Mouse (Mus musculus): Measurements from ENCODE around the gene Krtap19-1.
A peak's percentile ranks its signal among the peaks of the same experiment; 100 is the strongest.

The Krtap19-1 gene

GRCm38 (mm10) chr16:88869311-88869710 lies at the start of gene Krtap19-1:
Gene Krtap19-1 (minus strand): TSS chr16:88869411.
- DNase-seq (ENCODE audit: low spot score in 2 of 2), result no peak

- no peak for DNase-seq (ENCODE audit: low spot score in 2 of 2)
Observed at GRCm38 (mm10) chr16:88896357-88896756, 27.1 kb upstream of the Krtap19-1 start, which contains the start of gene Krtap19-5. Gene Krtap19-5 (minus strand): TSS chr16:88896457.

GRCm38 (mm10) chr16:88886870-88887269 lies 17.7 kb upstream of the Krtap19-1 start:
- no peak for DNase-seq (ENCODE audit: low spot score in 2 of 2)

- DNase-seq (ENCODE audit: low spot score in 2 of 2), result no peak
Observed at GRCm38 (mm10) chr16:88884989-88885388, 15.8 kb upstream of the Krtap19-1 start, which contains the start of gene Krtap19-4. Gene Krtap19-4 (minus strand): TSS chr16:88885089.

- DNase-seq (ENCODE audit: low spot score in 2 of 2), result no peak
Observed at GRCm38 (mm10) chr16:88877938-88878337, 8.7 kb upstream of the Krtap19-1 start, which contains the start of gene Krtap19-3. Gene Krtap19-3 (minus strand): TSS chr16:88878038.

- DNase-seq (ENCODE audit: low spot score in 2 of 2), result no peak
Observed at GRCm38 (mm10) chr16:88874169-88874568, 5.0 kb upstream of the Krtap19-1 start, which contains the start of gene Krtap19-2. Gene Krtap19-2 (minus strand): TSS chr16:88874269.

- DNase-seq (ENCODE audit: low spot score in 2 of 2), result no peak
Observed at GRCm38 (mm10) chr16:88864887-88865407, 4.3 kb downstream of the Krtap19-1 start.

- peak in 1 of 2 experiments; percentile 38 for DNase-seq (ENCODE audit: low spot score in 2 of 2)
Observed at GRCm38 (mm10) chr16:88851450-88851849, 17.8 kb downstream of the Krtap19-1 start.

GRCm38 (mm10) chr16:88848558-88848957 lies 20.7 kb downstream of the Krtap19-1 start:
- DNase-seq (ENCODE audit: low spot score in 2 of 2), result no peak

- no peak for DNase-seq (ENCODE audit: low spot score in 2 of 2)
Observed at GRCm38 (mm10) chr16:88847363-88847762, 21.8 kb downstream of the Krtap19-1 start.

GRCm38 (mm10) chr16:88826978-88827377 lies 42.2 kb downstream of the Krtap19-1 start:
- DNase-seq (ENCODE audit: low spot score in 2 of 2), result no peak

GRCm38 (mm10) chr16:88826095-88826652 lies 43.0 kb downstream of the Krtap19-1 start, which contains the start of gene Krtap14:
Gene Krtap14 (minus strand): TSS chr16:88826145.
- DNase-seq (ENCODE audit: low spot score in 2 of 2), result no peak

GRCm38 (mm10) chr16:88823736-88824135 lies 45.5 kb downstream of the Krtap19-1 start:
- DNase-seq (ENCODE audit: low spot score in 2 of 2), result no peak

- DNase-seq (ENCODE audit: low spot score in 2 of 2), result peak in 1 of 2 experiments; percentile 17
Observed at GRCm38 (mm10) chr16:88820066-88820465, 49.1 kb downstream of the Krtap19-1 start, which contains the start of gene Krtap15. Gene Krtap15 (plus strand): TSS chr16:88820215.

Data from cerebellum, postnatal 4 days (tissue).